Mouse (Mus musculus) ES-Bruce4 (cell line): ENCODE measurements around the gene Cdc42ep5. TPM values are rescaled to one million over a fixed set of nuclear protein-coding genes. Genes with fewer than 3 reads are reported as not detected.

Source experiments
- H3K27ac ChIP-seq: 2 replicates; pipeline ENCODE4 v1.5.1; 2012; ENCODE audit warnings: low read length, inconsistent platforms; ENCODE audit not compliant: insufficient read depth
- H3K27me3 ChIP-seq: 2 replicates; pipeline ENCODE4 v1.6.1; 2012; ENCODE audit warnings: mild to moderate bottlenecking, low read length, inconsistent platforms; ENCODE audit not compliant: control insufficient read depth, poor library complexity, insufficient read depth, severe bottlenecking
- H3K36me3 ChIP-seq: 2 replicates; pipeline ENCODE4 v1.6.1; 2012; ENCODE audit warnings: inconsistent platforms, mild to moderate bottlenecking, low read length, moderate library complexity; ENCODE audit not compliant: control insufficient read depth, poor library complexity, insufficient read depth, severe bottlenecking
- H3K4me1 ChIP-seq: one replicate; pipeline ENCODE4 v1.8.1; 2011; ENCODE audit warnings: low read length; ENCODE audit not compliant: control insufficient read depth, insufficient read depth
- H3K4me3 ChIP-seq: 2 replicates; pipeline ENCODE4 v1.5.1; 2011; ENCODE audit warnings: low read depth, mild to moderate bottlenecking, low read length
- H3K9ac ChIP-seq: 2 replicates; pipeline ENCODE4 v1.6.1; 2012; ENCODE audit warnings: low read depth, mild to moderate bottlenecking, inconsistent platforms; ENCODE audit not compliant: poor library complexity, severe bottlenecking
- H3K9me3 ChIP-seq: replicated peaks from 2 replicates; pipeline ENCODE4 v1.6.1; 2012; ENCODE audit warnings: mild to moderate bottlenecking, low read length, inconsistent platforms; ENCODE audit not compliant: control insufficient read depth, poor library complexity, insufficient read depth, severe bottlenecking
- CTCF ChIP-seq: IDR thresholded peaks from one replicate; pipeline ENCODE4 v1.8.1; 2011; ENCODE audit warnings: low read depth, low read length
- EP300 ChIP-seq: IDR thresholded peaks from 2 replicates; pipeline ENCODE4 v1.6.1; 2011; ENCODE audit warnings: low read depth, low read length; ENCODE audit not compliant: insufficient read depth
- POLR2A ChIP-seq: IDR thresholded peaks from one replicate; pipeline ENCODE4 v1.8.1; 2011; ENCODE audit warnings: low read length; ENCODE audit not compliant: insufficient read depth
- polyA plus RNA-seq: library from polyadenylated mRNA; stranded (reverse); fragments of >200 nt; gene quantifications from 2 replicates; pipeline ENCODE4 v1.2.4, GENCODE M21; 2011; ENCODE audit warnings: low read depth; ENCODE audit not compliant: missing spikeins, insufficient read depth, insufficient read length

The Cdc42ep5 gene
- polyA plus RNA-seq, 1 experiment = 33.8 TPM

DNA sequence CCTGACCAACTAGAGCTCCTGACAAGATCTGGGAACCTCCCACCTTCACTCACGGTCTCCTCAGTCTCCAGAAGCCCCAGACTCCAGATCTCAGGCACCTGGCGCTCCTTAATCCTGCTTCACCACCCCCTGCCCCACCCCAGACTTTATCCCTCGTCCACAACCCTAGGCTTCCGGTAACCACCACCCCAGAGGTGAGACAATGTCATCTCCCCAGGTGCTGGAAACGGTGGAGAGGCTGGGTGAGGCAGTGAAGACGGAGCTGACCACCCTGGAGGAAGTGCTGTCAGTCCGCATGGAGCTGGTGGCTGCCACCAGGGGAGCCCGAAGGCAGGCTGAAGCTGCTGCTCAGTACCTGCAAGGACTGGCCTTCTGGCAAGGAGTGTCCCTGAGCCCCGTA is 39.4 kb downstream of the Cdc42ep5 start:
- H3K36me3 ChIP-seq = 0 out of 2 replicates have a peak, but pooled peaks cover 2% of the 10 kb centered on the region
- no peaks in the 10 kb centered on the region for H3K9me3 ChIP-seq
- no peaks in the 10 kb centered on the region for H3K27me3 ChIP-seq
- TF ChIP-seq EP300 (peak; percentile 88), POLR2A (no peak), CTCF (no peak)
- peak overlapping the region; percentile 71 for H3K27ac ChIP-seq
- H3K4me1 ChIP-seq = peaks cover 6% of the 10 kb centered on the region
- H3K4me3 ChIP-seq = no peak overlapping the region
- no peak overlapping the region for H3K9ac ChIP-seq

DNA sequence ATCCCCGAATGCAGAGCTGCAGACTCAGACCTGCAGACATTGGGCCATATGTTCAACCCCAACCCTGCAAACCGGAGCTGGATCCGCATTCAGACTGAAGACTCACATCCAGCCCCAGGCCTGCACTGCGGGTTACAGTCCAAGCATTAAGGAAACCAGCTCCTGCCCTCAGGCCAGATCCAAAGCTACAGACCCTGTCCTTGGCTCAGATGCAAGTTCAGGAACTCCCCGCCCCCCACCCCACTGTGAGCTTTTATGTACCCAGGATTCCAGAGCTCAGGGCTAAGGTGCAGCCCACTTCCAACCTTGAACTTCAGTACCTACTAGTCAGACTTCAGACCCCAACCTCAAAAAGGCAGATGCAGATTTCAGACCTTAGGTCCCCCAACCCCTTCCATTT is 39.8 kb downstream of the Cdc42ep5 start:
- H3K4me3 ChIP-seq = peak overlapping the region; percentile 46
- no peak for TF ChIP-seq CTCF
- peak; percentile 78 for TF ChIP-seq EP300
- H3K27me3 ChIP-seq = no peaks in the 10 kb centered on the region
- peak overlapping the region; percentile 71 for H3K27ac ChIP-seq
- H3K9ac ChIP-seq = no peak overlapping the region
- no peaks in the 10 kb centered on the region for H3K9me3 ChIP-seq
- H3K36me3 ChIP-seq = 0 out of 2 replicates have a peak, but pooled peaks cover 2% of the 10 kb centered on the region
- H3K4me1 ChIP-seq = peaks cover 6% of the 10 kb centered on the region

DNA sequence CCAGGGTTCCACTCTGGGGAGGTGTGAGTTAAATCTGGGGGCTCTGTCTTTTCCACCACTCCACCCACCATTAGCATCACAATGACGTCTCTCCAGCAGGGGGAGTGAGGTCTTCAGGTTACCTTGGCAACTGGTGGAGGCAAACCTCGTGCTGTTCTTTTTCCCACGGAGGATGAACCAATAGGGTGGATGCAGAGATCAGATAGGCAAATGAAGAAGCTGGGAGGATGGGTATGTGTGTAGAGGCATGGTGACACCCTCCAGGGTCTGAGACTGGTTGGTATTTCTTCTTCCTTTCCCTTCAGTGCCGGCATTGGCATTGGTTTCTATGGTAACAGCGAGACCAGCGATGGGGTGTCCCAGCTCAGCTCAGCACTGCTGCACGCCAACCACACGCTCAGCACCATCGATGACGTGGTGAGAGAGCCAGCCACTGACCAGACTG is 40.3 kb downstream of the Cdc42ep5 start:
- H3K27ac ChIP-seq = peak overlapping the region; percentile 92
- H3K9me3 ChIP-seq = no peaks in the 10 kb centered on the region
- no peak overlapping the region for H3K9ac ChIP-seq
- H3K4me1 ChIP-seq = peaks cover 6% of the 10 kb centered on the region
- 0 out of 2 replicates have a peak, but pooled peaks cover 2% of the 10 kb centered on the region for H3K36me3 ChIP-seq
- H3K27me3 ChIP-seq = no peaks in the 10 kb centered on the region
- peak overlapping the region; percentile 46 for H3K4me3 ChIP-seq
- TF ChIP-seq EP300 (peak; percentile 86), CTCF (no peak)

DNA sequence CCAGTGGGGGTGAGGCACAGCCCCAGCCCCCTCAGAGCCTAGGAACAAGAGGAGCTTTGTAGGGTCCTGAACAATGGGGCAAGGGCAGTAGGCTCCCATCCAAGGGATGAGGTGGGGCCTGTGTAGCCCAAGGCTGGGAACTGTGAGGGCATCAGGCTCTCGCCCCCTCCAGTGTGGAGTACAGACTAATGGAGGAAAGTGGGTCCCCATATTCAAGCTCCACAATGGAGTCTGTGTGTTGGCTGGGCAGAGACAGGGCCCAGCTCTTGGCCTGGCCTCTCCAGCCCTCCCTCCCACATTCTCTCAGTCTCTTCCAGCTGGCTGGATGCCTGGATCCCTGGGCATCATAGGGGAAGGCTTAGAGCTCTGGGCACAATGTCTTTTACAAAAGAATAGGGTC is 40.9 kb downstream of the Cdc42ep5 start:
- TF ChIP-seq CTCF (no peak), POLR2A (no peak), EP300 (no peak)
- Histone ChIP-seq H3K4me1 (peaks cover 6% of the 10 kb centered on the region), H3K27me3 (no peaks in the 10 kb centered on the region), H3K9me3 (no peaks in the 10 kb centered on the region), H3K9ac (no peak overlapping the region), H3K4me3 (no peak overlapping the region), H3K27ac (peak overlapping the region; percentile 92), H3K36me3 (0 out of 2 replicates have a peak, but pooled peaks cover 2% of the 10 kb centered on the region)

DNA sequence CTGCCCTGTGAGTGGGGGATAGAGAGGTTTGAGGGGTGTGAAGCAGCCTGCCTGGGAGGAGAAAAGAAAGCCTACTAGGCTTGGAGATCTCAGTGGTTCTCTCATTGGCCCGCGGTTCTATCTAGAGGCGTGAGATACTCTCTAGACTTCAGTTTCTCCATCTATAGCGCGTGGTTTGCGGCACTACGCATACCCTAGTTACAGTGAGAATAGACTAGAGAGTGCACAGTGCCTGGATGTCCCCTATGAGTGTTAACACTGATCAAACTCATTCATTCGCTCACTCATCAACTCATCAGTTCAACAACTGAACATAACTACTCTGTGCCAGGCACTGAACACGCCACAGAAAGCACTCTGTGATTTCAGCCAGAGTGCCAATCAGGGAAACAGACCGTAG is 41.9 kb downstream of the Cdc42ep5 start:
- Histone ChIP-seq H3K9ac (no peak overlapping the region), H3K27me3 (no peaks in the 10 kb centered on the region), H3K4me1 (peaks cover 6% of the 10 kb centered on the region), H3K36me3 (0 out of 2 replicates have a peak, but pooled peaks cover 2% of the 10 kb centered on the region), H3K27ac (no peak overlapping the region), H3K4me3 (no peak overlapping the region; the same call in 1 of the 2 replicates), H3K9me3 (no peaks in the 10 kb centered on the region)
- TF ChIP-seq CTCF (no peak), POLR2A (no peak), EP300 (no peak)

DNA sequence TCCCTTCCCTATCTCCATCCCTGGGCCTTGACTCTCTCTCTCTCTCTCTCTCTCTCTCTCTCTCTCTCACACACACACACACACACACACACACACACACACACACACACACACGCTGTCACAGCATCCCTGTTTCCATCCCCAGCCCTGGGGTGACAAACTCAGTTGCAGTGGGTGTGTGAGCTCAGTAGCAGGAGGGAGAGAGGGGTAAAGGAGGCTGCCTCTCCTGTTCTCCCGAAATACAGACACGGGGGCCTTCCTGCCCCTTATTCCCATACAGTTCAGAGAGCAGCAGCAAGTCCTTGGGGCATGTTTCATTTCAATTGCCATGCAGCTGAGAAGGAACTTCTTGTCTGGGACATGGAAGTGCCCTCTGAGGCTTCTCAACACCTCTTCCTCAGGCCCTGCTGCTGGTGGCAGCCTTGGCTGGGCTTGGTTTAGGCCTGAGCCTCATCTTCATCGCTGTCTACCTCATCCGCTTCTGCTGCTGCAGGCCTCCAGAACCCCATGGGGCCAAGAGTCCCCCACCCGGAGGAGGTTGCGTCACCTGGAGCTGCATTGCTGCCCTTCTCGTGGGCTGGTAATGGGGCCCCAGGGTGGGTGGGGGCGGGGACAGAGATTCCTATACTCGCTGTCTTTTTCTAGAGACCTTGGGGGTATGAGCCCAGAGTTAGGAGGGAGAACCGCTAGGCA is 42.4 kb downstream of the Cdc42ep5 start:
- H3K9ac ChIP-seq = no peak overlapping the region
- H3K9me3 ChIP-seq = no peaks in the 10 kb centered on the region
- no peaks in the 10 kb centered on the region for H3K27me3 ChIP-seq
- H3K4me1 ChIP-seq = peaks cover 6% of the 10 kb centered on the region
- H3K36me3 ChIP-seq = 0 out of 2 replicates have a peak, but pooled peaks cover under 1% of the 10 kb centered on the region
- H3K27ac ChIP-seq = no peak overlapping the region
- no peak overlapping the region; the same call in 1 of the 2 replicates for H3K4me3 ChIP-seq
- TF ChIP-seq POLR2A (no peak), EP300 (no peak), CTCF (no peak)
